Comparison of ENCODE assay signal across 10 mouse cellular contexts in genomic region chr11:117678740-117679139, GRCm38 (mm10). TPM values are rescaled to one million over a fixed set of nuclear protein-coding genes. Genes with fewer than 3 reads are reported as not detected.
DNase-seq lines count a peak whose midpoint lies in the region; ATAC-seq and TF ChIP-seq lines count a peak whose summit lies in the region.
"Had no signal": no experiment of that assay in that cellular context is flagged by ENCODE, and none has a peak within 500 bp of the region (broad histone marks: within the 10 kb centered on the region; RNA-seq: fewer than 3 reads in every experiment).

No protein-coding gene starts in this region.

- peak; percentile 35 for DNase-seq in kidney, adult 9 months
- no peak for DNase-seq in kidney, adult 18-20 months
- peak; percentile 15 for DNase-seq in midbrain, postnatal 0 days (ENCODE audit: low spot score)
- no peak for DNase-seq in Patski (ENCODE audit: low read depth, low spot score)
- peak; percentile 53 for DNase-seq in splenic B cell, adult 2 months (ENCODE audit: low read depth, low spot score)
- DNase-seq in left cerebral cortex, adult 8-10 months (ENCODE audit: low spot score in 2 of 2), result no peak
- DNase-seq in retina, postnatal 1 day, result no peak
- DNase-seq: heart, adult 18-20 months had no signal

- 51% methylated on average over 2 of the region's 2 CpGs for WGBS in midbrain, postnatal 0 days
- WGBS in midbrain, embryonic 13.5 days, result 65% methylated on average over 2 of the region's 2 CpGs

- H3K9ac ChIP-seq in midbrain, postnatal 0 days (replicated peaks; ENCODE audit: low read length, poor library complexity, severe bottlenecking), result no peak overlapping the region
- H3K9ac ChIP-seq in midbrain, embryonic 13.5 days (replicated peaks), result no peak overlapping the region

- H3K27ac ChIP-seq in midbrain, postnatal 0 days (ENCODE audit: low read depth, low read length), result no peak overlapping the region
- no peak overlapping the region for H3K27ac ChIP-seq in midbrain, embryonic 13.5 days

- H3K4me2 ChIP-seq in midbrain, postnatal 0 days (ENCODE audit: low read depth, low read length, poor library complexity, severe bottlenecking), result no peak overlapping the region
- H3K4me2 ChIP-seq in midbrain, embryonic 13.5 days (replicated peaks), result no peak overlapping the region

- TF ChIP-seq CTCF in midbrain, postnatal 0 days (IDR thresholded peaks at IDR 0.05), result peak; percentile 69
- peak; percentile 63 for TF ChIP-seq CTCF in Patski (IDR thresholded peaks at IDR 0.05)

- H3K9me3 ChIP-seq in midbrain, postnatal 0 days (ENCODE audit: low read length), result no peaks in the 10 kb centered on the region
- no peaks in the 10 kb centered on the region for H3K9me3 ChIP-seq in midbrain, embryonic 13.5 days

- in situ Hi-C loops in Patski (cut with MboI; ENCODE audit: low pct_unique_long_range_greater_than_20kb), result no loop called here

- no peak overlapping the region for H3K4me3 ChIP-seq in midbrain, postnatal 0 days (ENCODE audit: low read depth, low read length)
- no peak overlapping the region for H3K4me3 ChIP-seq in midbrain, embryonic 13.5 days (replicated peaks)

- H3K36me3 ChIP-seq in midbrain, postnatal 0 days (ENCODE audit: insufficient read depth, low read length), result no peaks in the 10 kb centered on the region
- H3K36me3 ChIP-seq in midbrain, embryonic 13.5 days, result no peaks in the 10 kb centered on the region
- no peaks in the 10 kb centered on the region for H3K36me3 ChIP-seq in splenic B cell, adult 2 months (ENCODE audit: control insufficient read depth, insufficient read depth, low read length, poor library complexity, severe bottlenecking)

- CTCF ChIA-PET in Patski (lab: Charles Lee), result interaction anchor here (0.9 to 1.4 kb wide), 6 partner anchors 15 to 294 kb away, joined by 3 read pairs; no protein-coding TSS in a partner anchor

- no peak for ATAC-seq in midbrain, postnatal 0 days (ENCODE audit: low FRiP score)
- ATAC-seq in midbrain, embryonic 13.5 days, result no peak
- no peak for ATAC-seq in Patski
- ATAC-seq: hindbrain, embryonic 16.5 days had no signal

- POLR2A ChIA-PET in Patski (lab: Charles Lee), result no interaction called here

- no peaks in the 10 kb centered on the region; the same call in 1 of the 2 replicates for H3K4me1 ChIP-seq in midbrain, postnatal 0 days (ENCODE audit: insufficient read depth, low read length)
- peaks cover 41% of the 10 kb centered on the region for H3K4me1 ChIP-seq in midbrain, embryonic 13.5 days (replicated peaks)

- no peaks in the 10 kb centered on the region for H3K27me3 ChIP-seq in midbrain, postnatal 0 days (ENCODE audit: insufficient read depth, low read length)
- H3K27me3 ChIP-seq in midbrain, embryonic 13.5 days, result no peaks in the 10 kb centered on the region
- no peaks in the 10 kb centered on the region for H3K27me3 ChIP-seq in Patski
- no peaks in the 10 kb centered on the region for H3K27me3 ChIP-seq in splenic B cell, adult 2 months (ENCODE audit: control insufficient read depth, insufficient read depth, low read length, poor library complexity, severe bottlenecking)

RNA-seq across cellular contexts. Expression of gene Tnrc6c, which starts 24.7 kb away (rescaled TPM):
- total RNA-seq in midbrain, postnatal 0 days (2014; rRNA removed), result 78.4 and 79.8 TPM in 2 replicates
- polyA plus RNA-seq in midbrain, postnatal 0 days (2015; fragmentation: Nextera tagmentation; extraction: Ambion mirVana), result 22.8 and 26.5 TPM in 2 replicates
- 30.3 and 31.7 TPM in 2 replicates for polyA plus RNA-seq in midbrain, embryonic 13.5 days (2015; fragmentation: Nextera tagmentation; extraction: Ambion mirVana)
- polyA plus RNA-seq in Patski (2021), result 21.1 TPM
- total RNA-seq in left cerebral cortex, adult 8-10 months (2022), result 10 to 100 TPM; 54.0 to 61.3 (median 57.8) TPM

Comparison
In these comparisons a context has a peak if more than half of its experiments do, and no peak if none do; other contexts are left out.
1. DNase-seq: peak in kidney, adult 9 months (single experiment), midbrain, postnatal 0 days (single experiment) and splenic B cell, adult 2 months (single experiment); none in kidney, adult 18-20 months (single experiment), Patski (single experiment), left cerebral cortex, adult 8-10 months (0 of 2) and retina, postnatal 1 day (single experiment).